Mouse (Mus musculus) kidney, adult 2 months (tissue): ENCODE data around the gene Olfr1472. TPM values are rescaled to one million over a fixed set of nuclear protein-coding genes. Genes with fewer than 3 reads are reported as not detected.
"Not testable (repeated sequence)": the region's sequence is repeated elsewhere in the genome, so short reads cannot be mapped to it uniquely, and the experiment has no call there.

Experiments
- DNase-seq: peaks from one replicate; pipeline ENCODE4 v3.0.0; 2021
- H3K27ac ChIP-seq: fragments of 200-500 bp; 2 replicates; pipeline ENCODE4 v1.5.1; 2012; ENCODE audit warnings: low read depth, low read length, control low read depth, inconsistent platforms; ENCODE audit not compliant: insufficient read depth
- H3K27me3 ChIP-seq: fragments of 200-500 bp; replicated peaks from 2 replicates; pipeline ENCODE4 v1.6.1; 2012; ENCODE audit warnings: mild to moderate bottlenecking, moderate library complexity, low read length, inconsistent platforms; ENCODE audit not compliant: control insufficient read depth, insufficient read depth
- H3K36me3 ChIP-seq: fragments of 200-500 bp; 2 replicates; pipeline ENCODE4 v1.6.1; 2012; ENCODE audit warnings: mild to moderate bottlenecking, moderate library complexity, low read length, inconsistent platforms; ENCODE audit not compliant: control insufficient read depth, insufficient read depth
- H3K4me1 ChIP-seq: fragments of 200-500 bp; 2 replicates; pipeline ENCODE4 v1.6.1; 2011; ENCODE audit warnings: low read length; ENCODE audit not compliant: control insufficient read depth, insufficient read depth
- H3K4me3 ChIP-seq: fragments of 200-500 bp; 2 replicates; pipeline ENCODE4 v1.5.1; 2011; ENCODE audit warnings: mild to moderate bottlenecking, low read depth, low read length, control low read depth; ENCODE audit not compliant: insufficient read depth
- CTCF ChIP-seq: fragments of 200-500 bp; conservative IDR thresholded peaks from 2 replicates; pipeline ENCODE4 v1.5.1; 2011; ENCODE audit warnings: low read depth, mild to moderate bottlenecking, control low read depth, low read length, moderate library complexity, mixed read lengths; ENCODE audit not compliant: insufficient read depth, insufficient read length
- POLR2A ChIP-seq: fragments of 200-500 bp; IDR thresholded peaks from one replicate; pipeline ENCODE4 v1.6.1; 2011; ENCODE audit warnings: low read depth, low read length, control low read depth
- WGBS: fragments of 180-500 bp; shearing (Covaris S2); methylation state at CpG from one replicate; pipeline ENCODE4 v1.1.7; 2018; 5-methylcytosine and 5-hydroxymethylcytosine counted together
- polyA plus RNA-seq: library from polyadenylated mRNA; depleted of rRNA; stranded (reverse); fragments of >200 nt; gene quantifications from 2 replicates; pipeline ENCODE4 v1.2.3, GENCODE M21; 2012; rRNA removed

Gene Olfr1472
- not detected in 2 replicates for polyA plus RNA-seq

- Histone ChIP-seq H3K4me1 (no peaks in the 10 kb centered on the region), H3K27ac (no peak within 1 kb of the TSS), H3K4me3 (no peak within 1 kb of the TSS), H3K27me3 (no peaks in the 10 kb centered on the region), H3K36me3 (no peaks in the 10 kb centered on the region)
- WGBS: 67% methylated on average over 1 of the region's 1 CpGs
- DNase-seq: no peak
- TF ChIP-seq POLR2A (no peak), CTCF (no peak)
Observed at GRCm38 (mm10) chr19:13455986-13456385, at the start of gene Olfr1472. Gene Olfr1472, minus strand, starts transcription at chr19:13456086.

DNA sequence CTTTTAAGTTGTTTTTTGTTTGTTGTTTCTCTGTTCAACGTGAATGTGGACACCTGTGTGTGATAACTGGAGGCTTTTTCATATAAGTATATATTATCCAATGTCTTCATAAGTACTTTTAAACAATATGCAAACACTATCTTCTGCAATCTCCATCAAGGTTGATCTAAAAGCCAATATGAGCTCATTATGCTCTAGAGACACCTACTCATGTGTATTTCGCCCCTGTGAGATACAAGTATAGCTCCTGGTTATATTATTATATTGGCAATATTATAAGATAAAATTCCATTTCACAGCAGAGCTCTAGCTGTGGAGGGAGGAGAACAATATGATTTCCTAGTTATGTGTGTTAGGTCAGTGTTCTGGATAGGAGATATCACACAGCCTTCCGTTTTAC is 44.4 kb upstream of the Olfr1472 start, which contains the start of gene Olfr1477:
Olfr1477 (plus strand) TSS at position 301 of the 400 bp plus-strand sequence.
- Histone ChIP-seq H3K4me1 (no peaks in the 10 kb centered on the region), H3K36me3 (no peaks in the 10 kb centered on the region), H3K27ac (no peak within 1 kb of the TSS), H3K27me3 (no peaks in the 10 kb centered on the region), H3K4me3 (no peak within 1 kb of the TSS)
- TF ChIP-seq CTCF (no peak), POLR2A (no peak)
- WGBS: 73% methylated on average over 3 of the region's 3 CpGs
- no peak for DNase-seq

DNA sequence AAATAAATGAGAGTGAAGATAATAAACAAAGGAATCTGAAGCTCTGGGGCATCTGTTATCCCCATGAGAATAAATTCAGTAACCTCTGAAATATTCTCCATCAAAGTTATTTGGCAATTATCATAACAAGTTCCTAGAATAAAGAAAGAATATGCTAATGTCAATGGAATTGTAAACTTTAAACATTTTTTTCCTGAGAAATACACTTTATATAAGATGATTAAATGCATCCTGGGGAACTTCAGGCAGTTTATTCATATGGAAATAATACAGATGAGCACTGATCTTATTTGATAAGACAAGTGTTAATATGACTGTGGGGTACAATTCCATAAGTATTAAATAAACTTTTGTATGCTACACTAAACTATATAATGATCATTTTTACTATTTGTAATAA is 24.2 kb upstream of the Olfr1472 start, which contains the start of gene Olfr1475:
Olfr1475 (minus strand) TSS at position 101 of the 400 bp plus-strand sequence.
- Histone ChIP-seq H3K36me3 (no peaks in the 10 kb centered on the region), H3K27me3 (no peaks in the 10 kb centered on the region), H3K4me1 (no peaks in the 10 kb centered on the region), H3K27ac (no peak within 1 kb of the TSS), H3K4me3 (no peak within 1 kb of the TSS)
- TF ChIP-seq POLR2A (no peak), CTCF (no peak)
- no peak for DNase-seq

GRCm38 (mm10) chr19:13469265-13469664 is 13.4 kb upstream of the Olfr1472 start, which contains the start of gene Olfr1474:
Gene Olfr1474, plus strand, starts transcription at chr19:13469565.
- H3K4me3 ChIP-seq, H3K27ac ChIP-seq, H3K36me3 ChIP-seq, H3K4me1 ChIP-seq, H3K27me3 ChIP-seq, DNase-seq: not testable (repeated sequence)
- 76% methylated on average over 4 of the region's 4 CpGs for WGBS

- not testable (repeated sequence) for H3K27ac ChIP-seq, H3K36me3 ChIP-seq, DNase-seq, H3K4me1 ChIP-seq, H3K4me3 ChIP-seq, H3K27me3 ChIP-seq
- 58% methylated on average over 2 of the region's 2 CpGs for WGBS
Observed at GRCm38 (mm10) chr19:13443109-13443508, 12.8 kb downstream of the Olfr1472 start, which contains the start of gene Olfr1471. Gene Olfr1471, plus strand, starts transcription at chr19:13443409.

DNA sequence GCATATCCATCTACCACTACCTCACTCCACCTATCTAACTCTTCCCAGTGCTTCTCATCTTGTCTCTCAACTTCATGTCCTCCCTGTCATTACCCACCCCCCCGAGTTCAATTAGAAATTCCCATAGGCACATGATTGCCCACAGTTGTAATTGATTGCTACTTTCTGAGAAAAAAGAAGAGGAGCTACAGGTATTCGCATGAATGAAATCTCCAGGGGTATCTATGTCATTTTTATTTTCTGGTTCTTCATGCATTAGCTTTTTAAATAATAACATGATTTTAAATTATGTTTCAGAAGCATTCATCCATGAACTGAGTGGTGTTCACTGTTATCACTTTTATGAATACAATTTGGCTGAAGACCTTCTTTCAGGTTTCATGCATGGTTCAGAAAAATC is 48.3 kb downstream of the Olfr1472 start, which contains the start of gene Olfr1469:
Olfr1469 (plus strand) TSS at position 301 of the 400 bp plus-strand sequence.
- 70% methylated on average over 2 of the region's 2 CpGs for WGBS
- Histone ChIP-seq H3K4me3 (no peak within 1 kb of the TSS), H3K36me3 (no peaks in the 10 kb centered on the region), H3K27me3 (no peaks in the 10 kb centered on the region), H3K27ac (no peak within 1 kb of the TSS), H3K4me1 (no peaks in the 10 kb centered on the region)
- no peak for TF ChIP-seq CTCF
- no peak for TF ChIP-seq POLR2A
- DNase-seq: no peak

Other genes with a start within 250 kb of the Olfr1472 start
- gene Olfr1463, start 224.8 kb downstream of the Olfr1472 start, polyA plus RNA-seq: not detected in 2 replicates
- gene Olfr1465, start 140.5 kb downstream of the Olfr1472 start, polyA plus RNA-seq: not detected in 2 replicates
- gene Olfr1466, start 117.2 kb downstream of the Olfr1472 start, polyA plus RNA-seq: not detected in 2 replicates
- gene Olfr1467, start 93.8 kb downstream of the Olfr1472 start, polyA plus RNA-seq: not detected in 2 replicates
- gene Olfr1469, start 48.2 kb downstream of the Olfr1472 start, polyA plus RNA-seq: not detected in 2 replicates
- gene Olfr1471, start 12.7 kb downstream of the Olfr1472 start, polyA plus RNA-seq: not detected in 2 replicates
- gene Olfr1474, start 13.5 kb upstream of the Olfr1472 start, polyA plus RNA-seq: not detected in 2 replicates
- gene Olfr1475, start 24.1 kb upstream of the Olfr1472 start, polyA plus RNA-seq: not detected in 2 replicates
- gene Olfr1477, start 44.5 kb upstream of the Olfr1472 start, polyA plus RNA-seq: not detected in 2 replicates
- gene Olfr1480, start 71.8 kb upstream of the Olfr1472 start, polyA plus RNA-seq: not detected in 2 replicates
- gene Olfr1484, start 127.4 kb upstream of the Olfr1472 start, polyA plus RNA-seq: not detected in 2 replicates
- not detected in 2 replicates for gene Olfr1487, start 161.3 kb upstream of the Olfr1472 start, polyA plus RNA-seq
- gene Olfr1489, start 175.5 kb upstream of the Olfr1472 start, polyA plus RNA-seq: not detected in 2 replicates
- not detected in 2 replicates for gene Olfr1490, start 195.0 kb upstream of the Olfr1472 start, polyA plus RNA-seq
- gene Olfr1491, start 241.2 kb upstream of the Olfr1472 start, polyA plus RNA-seq: not detected in 2 replicates